Mouse (Mus musculus) spleen, adult 2 months (tissue): ENCODE measurements around the gene Bptf. TPM values are rescaled to one million over a fixed set of nuclear protein-coding genes. Genes with fewer than 3 reads are reported as not detected.

Source experiments
- DNase-seq, 2 experiments: peaks; one replicate each; pipeline versions ENCODE4 v3.0.0 to v3.0.0-alpha.2; 2012 to 2021; ENCODE audit warnings: low spot score in 2 of 2, low read depth in 1 of 2
- H3K27ac ChIP-seq: fragments of 200-500 bp; 2 replicates; pipeline ENCODE4 v1.5.1; 2012; ENCODE audit warnings: low read length, inconsistent platforms; ENCODE audit not compliant: insufficient read depth
- H3K27me3 ChIP-seq: fragments of 200-500 bp; 2 replicates; pipeline ENCODE4 v1.6.1; 2012; ENCODE audit warnings: mild to moderate bottlenecking, moderate library complexity, low read length, inconsistent platforms; ENCODE audit not compliant: control insufficient read depth, insufficient read depth
- H3K36me3 ChIP-seq: fragments of 200-500 bp; 2 replicates; pipeline ENCODE4 v1.6.1; 2012; ENCODE audit warnings: mild to moderate bottlenecking, low read length, inconsistent platforms; ENCODE audit not compliant: control insufficient read depth, insufficient read depth
- H3K4me1 ChIP-seq: fragments of 200-500 bp; 2 replicates; pipeline ENCODE4 v1.6.1; 2011; ENCODE audit warnings: inconsistent platforms; ENCODE audit not compliant: control insufficient read depth, insufficient read depth, insufficient read length
- H3K4me3 ChIP-seq: fragments of 200-500 bp; 2 replicates; pipeline ENCODE4 v1.5.1; 2011; ENCODE audit warnings: mild to moderate bottlenecking, inconsistent platforms; ENCODE audit not compliant: insufficient read depth, insufficient read length; ENCODE audit errors: extremely low read depth
- CTCF ChIP-seq: fragments of 200-500 bp; IDR thresholded peaks from 2 replicates; pipeline ENCODE4 v1.5.1; 2011; ENCODE audit warnings: mild to moderate bottlenecking, inconsistent platforms; ENCODE audit not compliant: insufficient read depth, insufficient read length, insufficient replicate concordance; ENCODE audit errors: extremely low read depth
- POLR2A ChIP-seq: fragments of 200-500 bp; IDR thresholded peaks from 2 replicates; pipeline ENCODE4 v1.6.1; 2011; ENCODE audit warnings: low read depth, low read length, inconsistent platforms
- WGBS: fragments of 180-500 bp; shearing (Covaris S2); methylation state at CpG from one replicate; pipeline ENCODE4 v1.1.7; 2018; 5-methylcytosine and 5-hydroxymethylcytosine counted together
- polyA plus RNA-seq: library from polyadenylated mRNA; depleted of rRNA; stranded (reverse); fragments of >200 nt; gene quantifications from 2 replicates; pipeline ENCODE4 v1.2.3, GENCODE M21; 2012

The Bptf gene
- polyA plus RNA-seq, 1 experiment = 27.3 TPM

DNA sequence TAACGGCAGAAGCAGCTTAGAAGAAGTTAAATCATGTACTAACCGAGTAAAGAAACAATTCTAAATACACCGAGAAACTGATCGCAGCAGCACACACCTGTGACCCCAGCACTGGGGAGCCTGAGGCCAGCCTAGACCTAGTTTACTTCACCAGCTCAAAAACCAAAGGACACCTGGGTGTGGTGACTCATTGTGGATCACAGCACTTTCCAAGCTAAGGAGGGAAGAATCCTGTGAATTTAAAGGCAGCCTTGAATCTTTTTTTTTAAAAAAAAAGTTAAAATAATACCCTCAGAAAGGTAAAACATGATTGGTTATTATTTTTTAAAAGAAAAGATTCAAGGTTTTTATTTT is 24.2 kb downstream of the Bptf start:
- Histone ChIP-seq H3K4me3 (no peak overlapping the region), H3K4me1 (peaks cover 23% of the 10 kb centered on the region; the same call in 1 of the 2 replicates), H3K36me3 (peaks cover 3% of the 10 kb centered on the region), H3K27ac (no peak overlapping the region), H3K27me3 (no peaks in the 10 kb centered on the region)
- DNase-seq = no peak
- WGBS = 66% methylated on average over 4 of the region's 4 CpGs
- TF ChIP-seq POLR2A = no peak
- no peak for TF ChIP-seq CTCF

DNA sequence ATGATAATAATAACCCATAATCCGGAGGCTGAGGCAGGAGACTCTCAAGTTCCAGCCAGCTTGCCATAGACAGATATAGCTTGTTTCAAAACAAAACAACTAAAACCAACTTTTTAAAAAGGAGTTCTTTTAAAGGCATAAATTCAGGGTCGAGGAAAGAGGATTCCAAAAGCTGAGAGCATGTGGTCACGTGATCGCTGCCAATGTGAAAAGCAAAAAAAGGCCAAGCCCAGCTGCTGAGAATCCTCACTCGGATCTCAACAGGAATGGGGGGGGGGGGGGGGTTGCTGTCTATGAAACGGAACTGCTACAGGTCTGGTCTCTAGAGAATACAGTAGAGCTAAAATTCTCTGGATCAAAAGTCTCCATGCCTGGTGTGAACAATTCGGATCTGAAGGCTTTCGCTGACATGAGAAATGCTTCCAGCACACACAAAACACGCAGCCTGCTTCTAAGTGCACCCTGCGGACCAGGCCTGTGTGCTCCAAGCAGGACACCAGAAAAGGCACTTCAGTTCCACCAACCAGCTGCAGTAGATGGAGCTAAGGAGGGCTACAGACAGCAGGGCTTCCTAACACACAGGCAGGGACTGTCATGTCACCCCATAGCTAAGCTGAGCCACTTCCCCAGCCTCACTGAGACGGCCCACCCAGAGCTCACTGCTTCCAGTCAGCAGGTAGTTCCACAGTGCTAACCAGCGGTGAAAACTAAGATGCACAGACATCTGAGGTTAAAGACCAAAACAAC is 24.8 kb downstream of the Bptf start:
- peaks cover 3% of the 10 kb centered on the region for H3K36me3 ChIP-seq
- no peak for DNase-seq
- no peaks in the 10 kb centered on the region for H3K27me3 ChIP-seq
- peaks cover 23% of the 10 kb centered on the region for H3K4me1 ChIP-seq
- H3K27ac ChIP-seq = peak overlapping the region; percentile 49
- no peak overlapping the region for H3K4me3 ChIP-seq
- 65% methylated on average over 12 of the region's 12 CpGs for WGBS
- TF ChIP-seq CTCF = no peak
- no peak for TF ChIP-seq POLR2A

DNA sequence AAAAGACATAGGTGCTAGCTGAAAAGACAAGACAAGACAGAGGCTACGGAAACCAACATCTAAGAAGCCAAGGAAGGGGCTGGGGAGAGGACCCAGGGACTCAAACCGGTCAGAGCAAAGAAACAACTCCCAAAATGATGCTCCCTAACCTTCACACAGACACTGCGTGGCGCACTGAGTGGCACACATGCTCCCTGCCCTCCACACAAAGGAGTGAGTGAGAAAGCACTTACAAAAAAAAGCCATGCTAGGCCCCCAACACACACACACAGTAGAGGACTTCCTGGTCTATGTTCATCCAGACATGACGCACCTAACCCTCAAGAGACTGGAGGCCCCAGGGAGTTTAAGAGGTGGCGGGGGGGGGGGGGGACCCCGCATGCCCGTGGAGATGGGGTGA is 25.5 kb downstream of the Bptf start:
- DNase-seq = peak in 1 of 2 experiments; percentile 34
- no peak for TF ChIP-seq CTCF
- no peak; the same call in 1 of the 2 replicates for TF ChIP-seq POLR2A
- Histone ChIP-seq H3K27ac (peak overlapping the region; percentile 97), H3K4me3 (peak overlapping the region; percentile 31; the same call in 1 of the 2 replicates), H3K4me1 (peaks cover 27% of the 10 kb centered on the region), H3K36me3 (peaks cover 3% of the 10 kb centered on the region), H3K27me3 (no peaks in the 10 kb centered on the region)
- WGBS = 32% methylated on average over 8 of the region's 8 CpGs

DNA sequence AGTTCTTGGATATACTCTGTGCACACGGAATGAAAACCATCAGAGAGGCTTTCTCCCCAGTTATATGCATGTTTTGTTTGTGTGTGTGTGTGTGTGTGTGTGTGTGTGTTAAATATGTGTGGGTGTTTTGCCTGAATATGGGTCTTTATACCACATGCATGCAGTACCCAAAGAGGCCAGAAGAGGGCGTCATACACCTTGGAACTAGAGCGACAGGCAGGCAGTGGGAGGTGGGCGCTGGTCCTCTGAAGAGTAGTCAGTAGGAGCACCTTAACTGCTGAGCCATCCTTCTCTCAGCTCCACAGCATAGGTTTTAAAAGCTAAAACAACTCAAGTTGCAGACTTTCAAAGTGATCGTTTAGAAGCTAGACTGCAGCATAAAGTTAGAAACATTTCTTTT is 26.7 kb downstream of the Bptf start:
- 51% methylated on average over 5 of the region's 5 CpGs for WGBS
- no peaks in the 10 kb centered on the region for H3K27me3 ChIP-seq
- H3K27ac ChIP-seq = no peak overlapping the region
- H3K4me3 ChIP-seq = no peak overlapping the region
- TF ChIP-seq POLR2A (no peak), CTCF (peak; percentile 70; the same call in 1 of the 2 replicates)
- peaks cover 31% of the 10 kb centered on the region for H3K4me1 ChIP-seq
- H3K36me3 ChIP-seq = no peaks in the 10 kb centered on the region
- peak; percentile 68 to 73 for DNase-seq

DNA sequence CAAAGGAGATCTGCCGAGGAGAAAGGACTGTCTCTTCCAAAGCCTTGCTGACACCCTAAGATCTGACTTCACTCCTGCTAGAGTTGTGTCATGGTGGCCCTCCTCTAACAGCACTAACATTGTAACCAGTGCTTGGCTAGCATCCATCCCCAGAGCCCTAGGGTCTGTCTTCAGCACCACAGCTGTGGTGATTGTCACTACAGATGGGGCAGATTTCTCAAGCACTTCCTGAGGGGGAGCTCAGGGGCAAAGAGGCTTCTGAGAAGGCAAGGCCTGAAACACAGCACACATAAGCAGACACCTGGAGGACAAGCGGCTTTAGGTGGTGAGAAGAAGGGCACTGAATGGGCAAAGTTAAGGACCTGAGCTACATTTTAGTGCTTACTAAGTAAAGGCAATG is 28.2 kb downstream of the Bptf start:
- 78% methylated on average over 2 of the region's 2 CpGs for WGBS

DNA sequence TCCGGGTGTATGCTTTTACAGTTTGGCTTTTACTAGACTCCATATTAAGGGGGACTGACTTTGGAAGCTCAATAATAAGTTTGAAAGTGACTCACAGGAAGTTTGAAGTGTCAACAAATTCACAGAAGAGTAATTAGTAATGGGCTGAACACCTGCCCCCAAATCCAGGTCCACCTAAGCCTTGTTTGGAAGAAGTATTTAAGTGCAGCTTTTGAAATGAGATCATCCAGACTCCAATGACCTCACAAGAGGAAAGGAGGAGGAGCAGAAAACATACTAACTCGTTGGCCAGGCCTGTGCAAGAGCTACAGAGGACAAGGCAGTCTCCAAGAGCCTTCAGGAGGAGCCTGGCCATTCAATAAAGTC is 28.7 kb downstream of the Bptf start:
- DNase-seq = no peak
- no peak for TF ChIP-seq CTCF
- TF ChIP-seq POLR2A = no peak
- peak overlapping the region; percentile 95 for H3K27ac ChIP-seq
- H3K27me3 ChIP-seq = no peaks in the 10 kb centered on the region
- H3K4me1 ChIP-seq = peaks cover 30% of the 10 kb centered on the region
- 30% methylated on average over 2 of the region's 2 CpGs for WGBS
- H3K4me3 ChIP-seq = no peak overlapping the region
- H3K36me3 ChIP-seq = peaks cover 7% of the 10 kb centered on the region

More for the DNA sequence above, 28.2 kb downstream of the Bptf start:
- peak overlapping the region; percentile 95 for H3K27ac ChIP-seq
- peaks cover 33% of the 10 kb centered on the region for H3K4me1 ChIP-seq
- no peak for DNase-seq
- H3K27me3 ChIP-seq = no peaks in the 10 kb centered on the region
- H3K36me3 ChIP-seq = peaks cover 3% of the 10 kb centered on the region
- H3K4me3 ChIP-seq = no peak overlapping the region
- TF ChIP-seq POLR2A = no peak
- no peak for TF ChIP-seq CTCF
